Mouse (Mus musculus): ENCODE results near the gene Cdk5r2.
A peak's percentile ranks its signal among the peaks of the same experiment; 100 is the strongest.

The Cdk5r2 gene

DNA sequence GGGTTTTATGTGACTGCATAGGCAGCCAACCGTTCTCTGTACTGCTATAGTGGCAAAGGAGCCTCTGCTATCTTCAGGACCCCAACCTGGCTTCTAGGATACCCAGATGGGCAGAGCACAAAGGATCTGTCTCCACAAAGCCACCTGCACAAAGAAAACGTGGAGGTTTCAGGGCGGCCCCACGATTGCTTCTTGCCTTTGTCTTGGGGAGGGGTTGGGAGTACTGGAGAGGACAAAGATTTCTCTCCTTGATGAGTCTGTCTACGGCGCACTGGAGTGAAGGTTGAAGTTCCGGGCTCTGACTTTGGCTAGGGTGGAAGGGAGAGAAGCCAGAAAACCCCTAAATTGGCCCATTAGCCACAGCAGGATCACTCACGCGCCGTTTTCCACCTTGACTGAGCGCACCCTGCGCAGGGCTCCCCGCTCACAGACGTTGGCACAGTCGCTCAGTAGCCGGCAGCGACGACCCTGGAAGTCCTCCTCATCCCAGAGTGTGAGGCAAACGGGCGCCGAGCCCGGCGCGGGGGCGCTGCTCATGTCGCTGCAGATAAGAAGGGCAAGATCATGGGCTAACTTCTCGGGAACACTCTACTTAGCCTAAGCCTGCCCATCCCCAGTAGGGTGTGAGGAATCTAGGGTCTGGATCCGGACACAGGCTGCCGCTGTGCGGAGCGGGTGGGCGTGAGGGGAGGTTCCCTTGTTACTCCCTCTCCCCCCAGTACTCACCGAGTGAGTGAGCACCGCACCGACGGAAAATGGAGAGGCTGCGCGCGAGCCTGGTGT lies 37.8 kb downstream of the Cdk5r2 start:
- no peak for DNase-seq (ENCODE audit: low spot score)

DNA sequence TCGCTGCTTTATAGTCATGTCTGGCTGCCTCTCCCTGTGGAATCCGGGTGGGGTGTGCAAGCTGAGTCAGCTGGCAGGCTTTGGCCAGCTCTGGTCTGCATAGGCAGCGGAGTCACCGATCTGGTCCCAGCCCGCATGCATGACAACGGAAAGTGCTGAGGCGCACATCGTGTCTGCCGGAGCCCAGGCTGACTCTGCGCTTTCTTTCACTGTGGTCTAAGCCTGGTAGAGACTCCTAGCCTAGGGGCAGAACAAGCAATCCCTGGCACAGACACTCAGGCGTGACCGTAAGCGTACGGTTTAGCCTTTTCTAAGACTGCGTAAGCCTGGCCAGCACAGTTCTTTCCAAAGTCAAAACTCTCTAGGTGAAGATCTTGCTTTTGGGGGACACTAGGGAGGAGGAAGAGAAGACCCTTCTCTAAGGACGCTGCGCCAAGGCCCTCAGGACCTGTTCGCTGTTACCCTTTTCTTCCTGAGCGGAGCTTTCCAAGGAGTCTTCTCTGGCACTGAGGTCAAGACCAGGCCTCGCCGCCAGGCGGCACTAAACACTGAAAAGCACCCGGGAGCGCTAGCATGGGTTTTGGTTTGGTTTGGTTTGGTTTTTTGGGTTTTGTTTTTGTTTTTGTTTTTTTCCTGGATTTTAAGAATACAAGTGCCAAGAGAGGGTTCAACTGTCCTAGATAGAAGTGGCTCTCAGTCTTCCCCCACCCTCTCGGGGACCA lies 38.6 kb downstream of the Cdk5r2 start, which contains the start of gene Cryba2:
TSS of gene Cryba2 (minus strand) at position 10 of the 722 bp plus-strand sequence.
- DNase-seq (ENCODE audit: low spot score) = peak; percentile 87

DNA sequence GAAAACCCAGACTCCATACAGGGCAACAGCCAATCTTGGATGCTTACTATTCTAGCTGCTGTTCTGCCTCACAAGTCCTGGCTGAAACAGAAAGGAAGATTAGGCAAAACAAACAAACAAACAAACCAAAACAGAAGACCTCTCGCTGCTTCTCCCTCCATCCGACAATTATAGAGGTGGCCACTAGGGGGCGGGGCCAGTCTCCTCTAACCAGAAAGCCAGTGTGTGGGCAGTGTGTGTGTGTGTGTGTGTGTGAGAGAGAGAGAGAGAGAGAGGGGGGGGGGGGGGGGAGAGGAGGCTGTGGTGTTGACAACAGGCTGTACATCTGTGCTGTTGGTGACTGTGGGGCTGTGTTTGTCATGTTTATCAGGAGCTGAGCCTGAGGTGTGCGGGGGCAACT lies 40.2 kb downstream of the Cdk5r2 start:
- peak; percentile 75 for DNase-seq (ENCODE audit: low spot score)

DNA sequence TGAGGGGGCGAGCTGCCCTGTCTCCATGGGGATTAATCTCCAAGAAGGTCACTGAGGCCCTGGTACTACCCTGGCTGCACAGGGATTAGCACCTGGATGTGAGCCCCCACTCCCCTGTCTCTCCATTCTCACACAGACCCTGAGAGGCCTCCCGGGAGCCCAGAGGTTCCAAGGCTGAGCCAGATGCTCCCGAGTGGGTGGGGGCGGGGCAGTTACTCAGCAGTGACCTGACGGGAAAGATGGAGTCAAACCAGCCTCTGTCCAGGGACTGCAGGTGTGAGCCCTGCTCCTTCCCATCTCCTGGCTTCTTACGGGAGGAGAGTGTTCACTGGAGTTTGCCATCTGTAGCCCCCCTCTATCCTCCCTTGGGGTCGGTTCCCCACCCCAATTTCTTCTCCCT lies 43.2 kb downstream of the Cdk5r2 start:
- peak; percentile 55 for DNase-seq (ENCODE audit: low spot score)

DNA sequence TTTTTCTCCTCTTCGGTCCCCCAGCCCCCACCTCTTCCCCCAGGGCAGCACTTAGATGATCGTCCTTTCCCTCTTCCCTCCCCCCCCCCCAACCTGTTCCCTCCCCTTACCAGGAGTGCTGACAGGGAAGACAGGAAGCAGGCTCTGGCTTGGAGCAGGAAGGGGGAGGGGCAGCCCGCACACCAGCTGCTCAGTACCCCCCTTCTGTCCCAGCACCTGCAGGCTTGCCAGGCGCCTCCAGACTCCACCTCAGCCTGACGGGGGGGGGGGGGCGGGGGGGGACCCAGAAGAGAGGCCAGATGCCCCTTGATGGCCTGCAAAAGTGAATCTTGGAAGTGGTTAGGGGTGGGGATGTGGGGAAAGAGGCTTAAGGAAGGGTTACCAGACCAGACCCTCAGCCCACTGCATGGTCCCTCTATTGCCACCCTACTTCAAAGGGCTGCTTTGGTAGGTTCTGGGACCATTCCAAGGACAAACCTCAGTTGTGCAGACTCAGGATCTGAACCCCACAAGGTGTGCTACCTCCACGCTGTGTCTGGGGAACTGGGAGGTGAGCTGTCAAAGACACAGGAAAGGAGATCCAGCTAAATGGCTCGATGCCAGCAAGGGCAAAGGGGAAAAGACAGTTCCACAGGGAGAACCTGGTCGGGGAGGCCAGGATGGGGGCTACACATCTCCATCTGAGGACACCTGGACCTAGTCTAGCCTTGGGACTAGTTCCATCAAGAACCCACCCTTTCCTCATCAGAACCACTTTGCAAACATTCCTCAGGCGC lies 44.1 kb downstream of the Cdk5r2 start:
- DNase-seq (ENCODE audit: low spot score) = peak; percentile 73

DNA sequence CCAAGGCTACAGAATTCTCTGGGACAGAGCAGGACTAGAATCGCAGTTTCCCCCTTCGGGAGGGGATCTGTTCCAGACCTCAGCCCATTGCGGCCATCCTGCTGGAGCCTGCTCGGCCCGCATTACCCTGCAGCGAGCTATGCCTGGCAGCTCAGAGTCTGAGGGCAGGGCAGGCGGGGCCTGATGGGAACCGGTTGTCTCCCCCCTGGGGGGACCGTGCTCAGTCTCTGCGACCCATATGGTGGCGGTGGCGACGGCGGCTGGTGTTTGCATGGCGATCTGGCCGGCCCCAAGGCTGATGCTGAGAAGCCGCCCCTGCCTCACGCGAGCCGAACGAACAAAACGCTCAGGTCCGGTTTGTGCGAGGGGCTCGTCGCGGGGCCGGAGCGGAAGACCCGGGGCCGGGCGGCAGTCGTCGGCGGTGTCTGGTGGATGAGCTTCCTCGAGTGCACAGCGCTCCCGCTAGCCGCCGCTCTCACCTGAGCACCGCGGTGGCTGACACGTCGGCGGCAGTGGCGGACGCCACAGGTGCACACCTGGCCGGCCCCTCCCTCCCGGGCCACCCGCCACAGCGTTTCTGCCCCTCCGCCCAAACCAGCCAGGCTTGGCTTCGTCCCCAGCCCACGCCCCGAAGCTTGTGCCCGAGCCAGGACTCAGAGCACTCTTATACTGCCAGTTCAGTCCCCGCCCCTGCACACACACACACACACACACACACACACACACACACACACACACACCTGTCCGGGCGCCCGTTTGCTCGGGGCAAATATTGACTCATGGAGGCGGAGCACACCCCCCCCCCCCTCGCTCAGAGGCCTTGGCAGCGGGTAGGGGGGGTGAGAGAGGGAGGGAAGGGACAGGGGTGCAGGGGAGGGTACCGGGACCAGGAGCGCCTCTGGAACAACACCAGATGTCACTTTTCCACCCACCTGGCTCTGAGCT lies 45.9 kb downstream of the Cdk5r2 start:
- DNase-seq (ENCODE audit: low spot score) = peak; percentile 76

DNA sequence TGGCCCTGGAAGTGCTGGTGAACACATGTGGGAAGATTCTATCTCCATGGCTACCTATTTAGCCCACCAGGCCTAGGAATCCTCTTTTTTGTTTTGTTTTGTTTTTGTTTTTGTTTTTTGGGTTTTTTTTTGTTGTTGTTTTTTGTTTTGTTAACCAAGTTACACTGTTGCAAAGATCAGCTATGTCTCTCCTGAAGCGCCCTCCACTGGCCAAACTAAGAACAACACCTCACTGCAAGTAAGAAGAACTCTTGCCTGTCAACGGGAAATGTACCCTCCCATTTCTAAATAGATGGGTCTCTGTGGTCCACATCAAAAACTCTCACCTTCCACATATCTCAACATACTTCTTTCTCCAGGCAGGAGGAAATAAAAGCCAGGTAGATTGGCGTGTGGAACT lies 47.0 kb downstream of the Cdk5r2 start:
- peak; percentile 77 for DNase-seq (ENCODE audit: low spot score)

DNA sequence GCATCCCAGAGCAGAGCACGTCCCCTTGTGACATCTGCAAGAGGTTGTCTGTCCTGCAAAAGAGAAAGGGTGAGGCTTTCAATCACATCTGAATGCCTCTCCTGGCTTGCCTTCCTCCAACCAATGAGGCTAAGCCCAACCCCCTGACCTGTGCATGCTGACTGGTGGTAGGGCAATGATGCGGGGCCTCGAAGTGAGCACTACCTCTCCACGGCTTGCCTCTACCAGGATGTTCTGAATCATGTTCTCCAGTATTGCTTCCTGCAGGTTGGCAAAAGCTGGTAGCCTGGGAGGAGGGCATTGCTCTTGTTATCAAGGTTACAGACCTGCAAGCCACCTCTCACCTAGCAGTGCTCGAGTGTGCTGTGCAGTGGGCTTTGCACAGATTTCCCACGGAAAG lies 47.5 kb downstream of the Cdk5r2 start:
- DNase-seq (ENCODE audit: low spot score) = no peak

Data from MN1 (cell line).